Mouse (Mus musculus) cerebellum, adult 2 months (tissue): ENCODE data around the gene Uri1.

Experiments used
- CTCF ChIP-seq: fragments of 200-500 bp; IDR thresholded peaks from 2 replicates; pipeline ENCODE4 v1.5.1; 2011; ENCODE audit warnings: low read depth, mild to moderate bottlenecking, control low read depth, low read length, moderate library complexity, borderline replicate concordance; ENCODE audit not compliant: insufficient read depth
- POLR2A ChIP-seq: fragments of 200-500 bp; IDR thresholded peaks from 2 replicates; pipeline ENCODE4 v1.6.1; 2011; ENCODE audit warnings: low read length, control low read depth, borderline replicate concordance; ENCODE audit not compliant: insufficient read depth

DNA sequence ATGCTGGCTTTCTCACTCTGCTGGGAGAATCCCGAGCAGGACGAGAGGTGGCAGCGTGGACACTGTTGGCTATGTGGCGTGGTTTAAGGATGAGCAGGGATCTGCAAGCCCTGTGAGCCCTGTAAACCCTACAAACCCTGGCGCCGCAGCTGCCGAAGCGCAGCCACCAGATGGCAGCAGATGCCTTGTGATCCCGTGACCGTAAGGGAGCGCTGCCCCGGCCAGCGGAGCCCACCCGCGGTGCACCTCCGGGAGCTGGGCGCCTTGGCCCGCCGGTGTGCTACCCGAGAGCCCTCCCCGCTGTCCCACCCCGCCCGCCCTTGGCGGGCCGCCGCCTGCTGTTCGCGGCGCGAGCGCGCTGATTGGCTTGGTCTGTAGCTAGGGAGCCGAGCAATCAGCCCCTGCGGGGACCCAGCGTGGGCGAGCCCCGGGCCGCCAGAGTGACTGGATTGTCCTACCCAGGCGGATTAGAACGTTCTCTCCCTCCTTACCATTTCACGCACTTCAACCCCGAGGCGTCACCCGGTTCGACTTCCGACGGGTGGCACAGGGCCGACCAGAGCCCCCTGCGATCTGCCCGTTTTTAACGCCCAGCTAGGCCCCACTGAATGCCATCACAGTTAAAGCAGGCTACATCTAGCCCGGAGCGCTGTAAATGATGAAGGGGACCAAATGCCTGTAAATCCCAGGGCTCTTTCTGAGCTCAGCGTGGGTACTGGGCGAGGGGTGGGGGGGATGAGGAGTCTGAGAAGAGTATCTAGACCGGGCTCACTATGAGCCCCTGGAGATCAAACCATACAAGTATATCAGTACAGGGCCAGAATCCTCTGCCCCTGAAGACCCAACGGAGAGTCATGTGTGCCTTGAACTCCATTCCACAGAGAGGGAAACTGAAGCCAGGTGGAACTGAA, 38.0 kb upstream of the Uri1 start:
- TF ChIP-seq CTCF (peak; percentile 90), POLR2A (no peak)
